Mouse (Mus musculus) cerebellum, adult 2 months (tissue): Measurements from ENCODE around the gene Sptbn1.

Experiments
- CTCF ChIP-seq: fragments of 200-500 bp; IDR thresholded peaks from 2 replicates; pipeline ENCODE4 v1.5.1; 2011; ENCODE audit warnings: low read depth, mild to moderate bottlenecking, control low read depth, low read length, moderate library complexity, borderline replicate concordance; ENCODE audit not compliant: insufficient read depth
- POLR2A ChIP-seq: fragments of 200-500 bp; IDR thresholded peaks from 2 replicates; pipeline ENCODE4 v1.6.1; 2011; ENCODE audit warnings: low read length, control low read depth, borderline replicate concordance; ENCODE audit not compliant: insufficient read depth

DNA sequence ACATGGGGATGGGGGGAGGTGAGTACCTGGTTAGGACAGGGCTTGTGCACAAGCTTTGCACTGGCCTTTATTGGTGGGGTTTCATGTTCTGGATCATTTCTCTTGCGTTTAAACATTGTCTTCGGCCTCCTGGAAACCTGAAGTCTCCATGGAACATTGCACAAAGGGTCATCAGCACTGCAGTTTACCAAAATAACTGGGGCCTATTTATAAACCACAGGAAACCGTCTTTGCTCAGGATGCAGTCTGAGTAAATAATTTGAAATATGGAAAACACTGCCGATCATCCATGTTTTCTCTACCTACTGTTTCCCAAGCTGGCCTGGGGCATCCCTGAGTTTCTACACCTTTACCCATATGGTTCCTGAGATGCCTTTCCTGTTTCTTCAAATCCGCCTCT, 13.1 kb upstream of the Sptbn1 start:
- TF ChIP-seq CTCF (no peak), POLR2A (no peak)
